Mouse (Mus musculus): Measurements from ENCODE around the gene Aff4. TPM values are rescaled to one million over a fixed set of nuclear protein-coding genes. Genes with fewer than 3 reads are reported as not detected.

Aff4 gene
- polyA plus RNA-seq, 1 experiment from 2014 or later = 72.9 TPM

GRCm38 (mm10) chr11:53463551-53464424, 113.2 kb downstream of the Aff4 start:
- Histone ChIP-seq H3K4me2 (ENCODE audit: low read length) (peak overlapping the region; percentile 87), H3K27ac (replicated peaks in 1 of 2; ENCODE audit: control insufficient read depth in 1 of 2, insufficient read depth in 1 of 2, low read depth in 2 of 2, low read length in 2 of 2) (no peak overlapping the region), H3K36me3 (ENCODE audit: control insufficient read depth, insufficient read depth, low read length) (no peaks in the 10 kb centered on the region), H3K4me1 (ENCODE audit: control insufficient read depth in 2 of 2, insufficient read depth in 2 of 2, low read length in 2 of 2) (peaks cover 3 to 13% of the 10 kb centered on the region in 2 experiments; a peak in 2 of 4 replicates), H3K4me3 (ENCODE audit: control insufficient read depth in 1 of 2, insufficient read depth in 1 of 2, low read depth in 1 of 2, low read length in 2 of 2) (peak overlapping the region; percentile 38 to 43), H3K9me3 (ENCODE audit: control insufficient read depth, low read length) (no peaks in the 10 kb centered on the region), H3K27me3 (ENCODE audit: control insufficient read depth, insufficient read depth, low read length) (peaks cover 55% of the 10 kb centered on the region), H3K9ac (ENCODE audit: low read length) (peak overlapping the region; percentile 56)
- 8% methylated on average over 55 of the region's 55 CpGs for WGBS
- no peak for ATAC-seq (ENCODE audit: insufficient number of reproducible peaks, insufficient read depth, low FRiP score, low read depth)

- no peaks in the 10 kb centered on the region for H3K36me3 ChIP-seq (ENCODE audit: control insufficient read depth, insufficient read depth, low read length)
- H3K4me3 ChIP-seq (ENCODE audit: control insufficient read depth in 1 of 2, insufficient read depth in 1 of 2, low read depth in 1 of 2, low read length in 2 of 2) = peak overlapping the region; percentile 26 to 33; a peak in 3 of 4 replicates
- no peaks in the 10 kb centered on the region for H3K9me3 ChIP-seq (ENCODE audit: control insufficient read depth, low read length)
- peaks cover 6 to 17% of the 10 kb centered on the region in 2 experiments; a peak in 2 of 4 replicates for H3K4me1 ChIP-seq (ENCODE audit: control insufficient read depth in 2 of 2, insufficient read depth in 2 of 2, low read length in 2 of 2)
- ATAC-seq (ENCODE audit: insufficient number of reproducible peaks, insufficient read depth, low FRiP score, low read depth) = 0 out of 2 replicates have a peak, but pooled peaks have one; percentile 29
- 6% methylated on average over 40 of the region's 40 CpGs for WGBS
- H3K27ac ChIP-seq (replicated peaks in 1 of 2; ENCODE audit: control insufficient read depth in 1 of 2, insufficient read depth in 1 of 2, low read depth in 2 of 2, low read length in 2 of 2) = no peak overlapping the region
- peaks cover 50% of the 10 kb centered on the region for H3K27me3 ChIP-seq (ENCODE audit: control insufficient read depth, insufficient read depth, low read length)
- peak overlapping the region; percentile 65 for H3K4me2 ChIP-seq (ENCODE audit: low read length)
- H3K9ac ChIP-seq (ENCODE audit: low read length) = peak overlapping the region; percentile 44; the same call in 1 of the 2 replicates
Measured at GRCm38 (mm10) chr11:53466231-53466971, 115.8 kb downstream of the Aff4 start.

- Histone ChIP-seq H3K4me3 (ENCODE audit: control insufficient read depth in 1 of 2, insufficient read depth in 1 of 2, low read depth in 1 of 2, low read length in 2 of 2) (peak overlapping the region; percentile 16; a peak in 1 of 4 replicates), H3K9ac (ENCODE audit: low read length) (no peak overlapping the region), H3K4me2 (ENCODE audit: low read length) (peak overlapping the region; percentile 56), H3K27ac (replicated peaks in 1 of 2; ENCODE audit: control insufficient read depth in 1 of 2, insufficient read depth in 1 of 2, low read depth in 2 of 2, low read length in 2 of 2) (no peak overlapping the region), H3K27me3 (ENCODE audit: control insufficient read depth, insufficient read depth, low read length) (peaks cover 32% of the 10 kb centered on the region), H3K36me3 (ENCODE audit: control insufficient read depth, insufficient read depth, low read length) (no peaks in the 10 kb centered on the region), H3K4me1 (ENCODE audit: control insufficient read depth in 2 of 2, insufficient read depth in 2 of 2, low read length in 2 of 2) (peaks cover 6 to 12% of the 10 kb centered on the region in 2 experiments; a peak in 2 of 4 replicates), H3K9me3 (ENCODE audit: control insufficient read depth, low read length) (no peaks in the 10 kb centered on the region)
- 37% methylated on average over 16 of the region's 16 CpGs for WGBS
- no peak for ATAC-seq (ENCODE audit: insufficient number of reproducible peaks, insufficient read depth, low FRiP score, low read depth)
Measured at GRCm38 (mm10) chr11:53469294-53469967, 118.8 kb downstream of the Aff4 start.

GRCm38 (mm10) chr11:53469968-53470695, 119.5 kb downstream of the Aff4 start, which contains the start of gene Gm9837:
Gene Gm9837 (minus strand): TSS chr11:53470479.
- WGBS = 3% methylated on average over 29 of the region's 29 CpGs
- Histone ChIP-seq H3K9ac (ENCODE audit: low read length) (no peak within 1 kb of the TSS), H3K36me3 (ENCODE audit: control insufficient read depth, insufficient read depth, low read length) (no peaks in the 10 kb centered on the region), H3K4me1 (ENCODE audit: control insufficient read depth in 2 of 2, insufficient read depth in 2 of 2, low read length in 2 of 2) (peaks cover 6 to 12% of the 10 kb centered on the region in 2 experiments; a peak in 2 of 4 replicates), H3K27me3 (ENCODE audit: control insufficient read depth, insufficient read depth, low read length) (peaks cover 32% of the 10 kb centered on the region), H3K9me3 (ENCODE audit: control insufficient read depth, low read length) (no peaks in the 10 kb centered on the region), H3K4me3 (ENCODE audit: control insufficient read depth in 1 of 2, insufficient read depth in 1 of 2, low read depth in 1 of 2, low read length in 2 of 2) (peak within 1 kb of the TSS; percentile 16; a peak in 2 of 4 replicates), H3K27ac (replicated peaks in 1 of 2; ENCODE audit: control insufficient read depth in 1 of 2, insufficient read depth in 1 of 2, low read depth in 2 of 2, low read length in 2 of 2) (peak within 1 kb of the TSS in 1 of 2 experiments; percentile 54; a peak in 1 of 4 replicates), H3K4me2 (ENCODE audit: low read length) (peak within 1 kb of the TSS; percentile 56)
- ATAC-seq (ENCODE audit: insufficient number of reproducible peaks, insufficient read depth, low FRiP score, low read depth) = peak; percentile 68; the same call in 1 of the 2 replicates

Small RNA genes lying within 50 kb of the gene (microRNA-seq; reads per million reads assigned to microRNA genes)
- gene Mir6920 = not detected

Other genes with a start within 250 kb of the Aff4 start
- 66.8 and 74.0 TPM in 2 replicates for gene Hspa4, start 50.4 kb upstream of the Aff4 start, polyA plus RNA-seq (2014; fragmentation: Nextera tagmentation; extraction: Ambion mirVana)
- 15.8 and 17.5 TPM in 2 replicates for gene Zcchc10, start 26.2 kb upstream of the Aff4 start, polyA plus RNA-seq (2014; fragmentation: Nextera tagmentation; extraction: Ambion mirVana)
- not detected in 2 replicates for gene Leap2, start 72.3 kb downstream of the Aff4 start, polyA plus RNA-seq (2014; fragmentation: Nextera tagmentation; extraction: Ambion mirVana)
- 1,378 and 1,424 TPM in 2 replicates for gene Uqcrq, start 80.0 kb downstream of the Aff4 start, polyA plus RNA-seq (2014; fragmentation: Nextera tagmentation; extraction: Ambion mirVana)
- 1.4 and 1.7 TPM in 2 replicates for gene Gdf9, start 80.2 kb downstream of the Aff4 start, polyA plus RNA-seq (2014; fragmentation: Nextera tagmentation; extraction: Ambion mirVana)
- 0.16 TPM in 1 of 2 replicates, not detected in the other for gene Gm10447, start 106.3 kb downstream of the Aff4 start, polyA plus RNA-seq (2014; fragmentation: Nextera tagmentation; extraction: Ambion mirVana)
- 2.3 and 2.5 TPM in 2 replicates for gene Shroom1, start 106.4 kb downstream of the Aff4 start, polyA plus RNA-seq (2014; fragmentation: Nextera tagmentation; extraction: Ambion mirVana)
- gene Gm9837, start 119.6 kb downstream of the Aff4 start, polyA plus RNA-seq (2014; fragmentation: Nextera tagmentation; extraction: Ambion mirVana) = not detected in 2 replicates
- gene Gm9945, start 129.3 kb downstream of the Aff4 start, polyA plus RNA-seq (2014; fragmentation: Nextera tagmentation; extraction: Ambion mirVana) = not detected in 2 replicates
- 0.18 and 0.26 TPM in 2 replicates for gene Sowaha, start 129.4 kb downstream of the Aff4 start, polyA plus RNA-seq (2014; fragmentation: Nextera tagmentation; extraction: Ambion mirVana)
- 17.4 and 18.8 TPM in 2 replicates for gene Sept8, start 168.4 kb downstream of the Aff4 start, polyA plus RNA-seq (2014; fragmentation: Nextera tagmentation; extraction: Ambion mirVana)
- 38.0 and 38.3 TPM in 2 replicates for gene Kif3a, start 216.5 kb downstream of the Aff4 start, polyA plus RNA-seq (2014; fragmentation: Nextera tagmentation; extraction: Ambion mirVana)

Measured in heart, embryonic 14.5 days (tissue).